Mouse (Mus musculus) hindbrain, embryonic 15.5 days (tissue): Measurements from ENCODE around the gene Fgf4. TPM values are rescaled to one million over a fixed set of nuclear protein-coding genes. Genes with fewer than 3 reads are reported as not detected.

Source experiments
- ATAC-seq: fragments of 200-750 bp; cut with Nextera tagmentation; 2 replicates; pipeline ENCODE4 v1.8.0; 2017; ENCODE audit warnings: low read depth, moderate number of reproducible peaks, moderate TSS enrichment; ENCODE audit not compliant: low FRiP score
- H3K27ac ChIP-seq: fragments of 300-500 bp; sonication (generic); replicated peaks from 2 replicates; pipeline ENCODE4 v1.5.1; 2015; ENCODE audit warnings: mild to moderate bottlenecking, inconsistent platforms
- H3K27me3 ChIP-seq: fragments of 300-500 bp; sonication (generic); 2 replicates; pipeline ENCODE4 v1.6.1; 2015; ENCODE audit warnings: control low read depth, inconsistent platforms
- H3K36me3 ChIP-seq: fragments of 300-500 bp; sonication (generic); 2 replicates; pipeline ENCODE4 v1.6.1; 2015; ENCODE audit warnings: control low read depth, inconsistent platforms
- H3K4me1 ChIP-seq: fragments of 300-500 bp; sonication (generic); replicated peaks from 2 replicates; pipeline ENCODE4 v1.6.1; 2015; ENCODE audit warnings: control low read depth, inconsistent platforms
- H3K4me2 ChIP-seq: fragments of 300-500 bp; sonication (generic); 2 replicates; pipeline ENCODE4 v1.6.1; 2015; ENCODE audit warnings: moderate library complexity, mild to moderate bottlenecking, inconsistent platforms
- H3K4me3 ChIP-seq: fragments of 300-500 bp; sonication (generic); 2 replicates; pipeline ENCODE4 v1.5.1; 2015; ENCODE audit warnings: mild to moderate bottlenecking, inconsistent platforms
- H3K9ac ChIP-seq: fragments of 300-500 bp; sonication (generic); 2 replicates; pipeline ENCODE4 v1.6.1; 2015; ENCODE audit warnings: inconsistent platforms
- H3K9me3 ChIP-seq: fragments of 300-500 bp; sonication (generic); 2 replicates; pipeline ENCODE4 v1.6.1; 2016; ENCODE audit warnings: control low read depth, inconsistent platforms
- whole genome bisulfite sequencing: fragments of 180-500 bp; shearing (Covaris S2); methylation state at CpG from one replicate; pipeline ENCODE4 v1.1.7; 2015; 5-methylcytosine and 5-hydroxymethylcytosine counted together
- polyA plus RNA-seq: library from polyadenylated mRNA; unstranded; fragments of >200 nt; fragmentation: Nextera tagmentation; extraction: Ambion mirVana; gene quantifications from 2 replicates; pipeline ENCODE4 v1.2.1, GENCODE M21; 2015

Gene Fgf4
- not detected in 2 replicates for polyA plus RNA-seq

DNA sequence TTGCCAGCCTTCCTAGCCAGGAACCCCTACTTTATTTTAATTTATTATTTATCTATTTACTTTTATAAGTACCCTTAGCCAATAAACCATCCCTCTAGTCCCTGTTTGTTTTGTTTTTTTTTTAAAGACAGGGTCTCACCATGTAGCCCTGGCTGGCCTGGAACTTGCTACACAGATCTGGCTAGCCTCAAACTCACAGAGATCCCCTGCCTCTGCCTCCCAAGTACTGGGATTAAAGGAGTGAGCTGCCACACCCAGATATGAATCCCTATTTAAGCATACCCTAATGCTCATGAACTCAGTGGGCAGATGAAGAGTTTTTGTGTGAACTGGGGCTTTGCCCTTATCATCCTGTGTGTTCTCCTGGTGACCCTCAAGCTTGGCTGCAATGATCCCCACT, at the start of gene Fgf4:
TSS of gene Fgf4 (plus strand) at position 301 of the 400 bp plus-strand sequence.
- H3K36me3 ChIP-seq: no peaks in the 10 kb centered on the region
- no peak within 1 kb of the TSS for H3K9ac ChIP-seq
- H3K4me2 ChIP-seq: no peak within 1 kb of the TSS
- H3K9me3 ChIP-seq: no peaks in the 10 kb centered on the region
- H3K27me3 ChIP-seq: no peaks in the 10 kb centered on the region
- no peaks in the 10 kb centered on the region for H3K4me1 ChIP-seq
- ATAC-seq: no peak
- H3K4me3 ChIP-seq: no peak within 1 kb of the TSS
- no peak within 1 kb of the TSS for H3K27ac ChIP-seq

DNA sequence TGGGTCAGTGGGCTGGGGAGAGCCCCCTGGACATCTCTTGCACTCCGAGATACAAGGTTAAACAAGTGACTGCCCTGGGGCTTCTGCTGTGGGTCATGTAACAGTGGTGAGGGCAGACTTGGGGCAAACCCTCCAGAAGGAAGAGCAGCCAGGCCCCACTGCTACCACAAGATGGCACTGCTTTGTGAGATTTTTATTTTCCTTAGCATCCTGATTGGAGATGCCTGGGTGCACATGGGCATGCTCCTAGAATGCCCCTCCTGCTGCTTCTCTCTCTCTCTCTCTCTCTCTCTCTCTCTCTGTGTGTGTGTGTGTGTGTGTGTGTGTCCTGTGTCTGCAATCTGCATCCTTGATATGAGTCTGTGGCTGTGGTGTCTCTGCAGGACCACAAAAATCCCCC, 48.7 kb upstream of the Fgf4 start:
- Histone ChIP-seq H3K4me2 (no peak overlapping the region), H3K4me1 (peaks cover 3% of the 10 kb centered on the region; the same call in 1 of the 2 replicates), H3K27ac (no peak overlapping the region), H3K27me3 (no peaks in the 10 kb centered on the region), H3K4me3 (no peak overlapping the region), H3K9ac (no peak overlapping the region), H3K36me3 (no peaks in the 10 kb centered on the region), H3K9me3 (no peaks in the 10 kb centered on the region)
- peak; percentile 52; the same call in 1 of the 2 replicates for ATAC-seq
- 26% methylated on average over 1 of the region's 1 CpGs for WGBS

DNA sequence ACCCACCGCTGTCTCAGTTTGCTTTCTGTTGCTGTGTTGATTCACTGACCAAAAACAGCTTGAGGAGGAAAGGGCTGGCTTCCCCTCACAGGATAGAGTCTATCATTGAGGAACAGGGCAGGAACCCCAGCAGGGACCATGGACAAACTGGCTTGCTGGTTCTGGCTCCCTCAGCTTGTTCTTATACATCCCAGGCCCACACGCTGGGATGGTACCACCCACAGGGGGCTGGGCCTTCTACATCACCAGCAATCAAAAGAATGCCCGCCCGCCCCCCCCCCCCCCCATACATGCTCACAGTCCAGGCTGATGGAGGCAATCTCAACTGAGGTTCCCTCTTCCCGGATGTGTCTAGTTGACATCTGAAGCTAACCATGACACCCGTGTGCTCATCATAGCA, 40.1 kb upstream of the Fgf4 start:
- no peak overlapping the region for H3K4me3 ChIP-seq
- H3K27ac ChIP-seq: no peak overlapping the region
- no peak for ATAC-seq
- 75% methylated on average over 6 of the region's 6 CpGs for WGBS
- no peaks in the 10 kb centered on the region for H3K36me3 ChIP-seq
- H3K27me3 ChIP-seq: no peaks in the 10 kb centered on the region
- no peak overlapping the region for H3K9ac ChIP-seq
- H3K4me2 ChIP-seq: no peak overlapping the region
- H3K9me3 ChIP-seq: no peaks in the 10 kb centered on the region
- no peaks in the 10 kb centered on the region for H3K4me1 ChIP-seq

DNA sequence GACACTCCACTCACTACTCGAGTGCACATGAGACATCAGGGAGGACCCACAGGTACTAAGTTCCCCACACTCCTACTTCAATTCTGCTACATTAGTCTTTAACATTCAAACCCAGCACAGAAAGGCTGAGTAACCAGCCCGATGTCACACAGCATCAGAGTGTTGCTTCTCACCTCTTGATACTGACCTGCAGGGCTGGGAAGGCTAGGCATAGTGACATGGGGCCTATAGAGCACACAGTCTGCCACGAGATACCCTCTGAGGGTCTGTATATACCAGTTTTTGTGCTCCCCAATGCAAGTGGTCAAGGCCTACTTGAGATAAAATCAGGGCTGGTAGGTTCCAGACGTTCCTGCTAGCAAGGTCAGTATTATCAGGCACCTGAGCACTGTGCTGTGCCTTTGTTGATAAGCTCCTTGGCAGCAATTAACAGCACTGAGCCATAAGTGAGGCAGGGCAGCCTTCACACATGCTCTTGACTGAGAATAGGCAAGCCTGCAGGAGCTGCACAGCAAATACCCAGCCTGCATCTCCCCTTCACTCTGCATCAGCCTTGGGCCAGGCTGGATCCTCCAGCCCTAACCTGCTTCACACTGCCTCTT, 39.1 kb upstream of the Fgf4 start:
- Histone ChIP-seq H3K27ac (no peak overlapping the region), H3K9me3 (no peaks in the 10 kb centered on the region), H3K27me3 (no peaks in the 10 kb centered on the region), H3K9ac (no peak overlapping the region), H3K4me3 (no peak overlapping the region), H3K36me3 (no peaks in the 10 kb centered on the region), H3K4me2 (no peak overlapping the region), H3K4me1 (no peaks in the 10 kb centered on the region)
- WGBS: 81% methylated on average over 4 of the region's 4 CpGs
- no peak for ATAC-seq

DNA sequence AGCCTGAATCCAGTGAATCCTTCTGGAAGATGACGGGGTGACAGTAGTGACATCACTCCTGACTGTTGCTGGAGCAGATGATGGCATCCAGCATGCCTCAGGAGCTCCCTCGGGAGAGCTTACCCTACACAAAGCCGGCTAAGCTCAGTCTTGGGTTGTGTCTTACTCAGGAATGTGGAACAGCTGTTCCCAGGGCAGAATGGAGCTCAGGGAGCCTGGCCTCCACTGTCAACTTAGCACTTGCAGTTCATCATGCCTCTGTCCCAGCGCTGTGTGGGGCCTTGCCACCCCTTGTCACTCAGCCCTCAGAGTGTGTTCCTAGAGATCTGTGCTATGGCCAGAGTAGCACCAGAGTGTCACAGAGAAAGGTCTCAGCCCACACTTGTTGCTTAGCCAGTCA, 35.6 kb upstream of the Fgf4 start:
- no peaks in the 10 kb centered on the region for H3K27me3 ChIP-seq
- H3K36me3 ChIP-seq: no peaks in the 10 kb centered on the region
- 42% methylated on average over 4 of the region's 4 CpGs for WGBS
- H3K4me2 ChIP-seq: no peak overlapping the region
- no peak overlapping the region for H3K27ac ChIP-seq
- no peak overlapping the region for H3K9ac ChIP-seq
- ATAC-seq: no peak
- no peak overlapping the region for H3K4me3 ChIP-seq
- no peaks in the 10 kb centered on the region for H3K9me3 ChIP-seq
- no peaks in the 10 kb centered on the region for H3K4me1 ChIP-seq

DNA sequence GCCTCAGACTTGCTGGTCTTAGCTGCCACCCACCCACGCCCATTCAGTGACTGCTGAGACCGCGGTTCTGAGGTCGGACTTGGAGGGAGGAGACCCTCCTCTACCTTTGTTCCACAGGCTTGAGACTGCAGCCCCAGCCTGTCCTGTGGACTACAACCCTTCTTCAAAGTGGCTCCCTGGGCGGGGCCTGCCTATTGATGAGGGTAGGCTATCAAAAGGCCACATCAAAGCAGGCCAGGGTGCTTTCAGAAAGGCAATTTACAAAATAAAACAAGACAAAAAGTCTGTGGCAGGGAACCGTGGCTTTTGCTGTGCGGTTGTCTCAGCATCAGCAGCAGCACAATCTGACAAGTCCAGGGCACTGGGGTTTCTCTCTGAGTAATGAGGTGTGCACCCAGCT, 25.3 kb upstream of the Fgf4 start:
- Histone ChIP-seq H3K4me3 (no peak overlapping the region), H3K4me1 (no peaks in the 10 kb centered on the region), H3K36me3 (no peaks in the 10 kb centered on the region), H3K9me3 (peaks cover 2% of the 10 kb centered on the region; the same call in 1 of the 2 replicates), H3K9ac (no peak overlapping the region), H3K4me2 (no peak overlapping the region), H3K27me3 (no peaks in the 10 kb centered on the region), H3K27ac (no peak overlapping the region)
- WGBS: 19% methylated on average over 7 of the region's 7 CpGs
- no peak for ATAC-seq

DNA sequence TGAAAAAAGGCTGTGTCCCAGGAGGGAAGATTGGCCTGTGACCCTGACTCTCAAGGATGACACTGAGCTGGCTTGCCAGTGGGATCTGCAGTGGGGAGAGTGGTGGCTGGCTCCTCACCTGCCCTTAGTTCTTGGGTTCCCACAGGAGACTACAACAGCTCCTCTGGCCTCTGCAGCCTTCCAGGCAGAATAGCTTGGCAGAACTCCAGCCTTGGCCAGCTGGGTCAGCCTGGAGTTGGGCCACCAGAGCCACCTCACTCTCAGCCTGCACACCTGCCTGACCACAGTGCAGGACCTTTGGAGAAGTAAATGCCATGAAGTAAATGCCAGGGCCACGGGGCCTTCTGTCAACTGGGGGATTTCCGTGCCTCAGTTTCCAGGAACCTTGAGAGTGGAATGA, 23.2 kb upstream of the Fgf4 start:
- no peaks in the 10 kb centered on the region for H3K27me3 ChIP-seq
- WGBS: 98% methylated on average over 2 of the region's 2 CpGs

DNA sequence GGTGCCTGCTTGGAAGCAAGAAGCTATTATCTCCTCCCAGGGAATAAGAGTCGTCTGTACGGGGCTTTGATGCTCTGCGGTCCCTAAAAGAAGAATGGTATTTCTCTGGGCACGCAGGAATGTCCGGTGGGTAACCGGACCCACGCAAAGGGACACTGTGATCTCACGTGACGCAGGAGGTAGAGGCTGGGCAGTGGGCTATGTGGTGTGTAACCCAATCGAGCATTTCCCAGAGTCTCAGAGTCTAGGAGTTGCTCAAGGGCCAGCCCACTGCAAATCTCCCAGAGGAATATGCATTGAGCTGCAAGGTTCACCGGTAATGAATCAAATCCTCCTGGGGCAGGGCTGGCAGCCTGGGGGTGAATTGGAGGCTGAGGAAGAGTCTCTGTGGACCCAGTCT, 18.8 kb upstream of the Fgf4 start:
- H3K27ac ChIP-seq: no peak overlapping the region
- no peaks in the 10 kb centered on the region for H3K36me3 ChIP-seq
- no peak for ATAC-seq
- H3K9ac ChIP-seq: no peak overlapping the region
- 22% methylated on average over 11 of the region's 11 CpGs for WGBS
- H3K27me3 ChIP-seq: 0 out of 2 replicates have a peak, but pooled peaks cover 6% of the 10 kb centered on the region
- no peak overlapping the region for H3K4me3 ChIP-seq
- no peaks in the 10 kb centered on the region for H3K9me3 ChIP-seq
- no peaks in the 10 kb centered on the region for H3K4me1 ChIP-seq
- H3K4me2 ChIP-seq: no peak overlapping the region

More for the DNA sequence above, 23.2 kb upstream of the Fgf4 start:
- Histone ChIP-seq H3K27ac (no peak overlapping the region), H3K4me3 (no peak overlapping the region), H3K4me1 (no peaks in the 10 kb centered on the region), H3K9ac (no peak overlapping the region), H3K9me3 (no peaks in the 10 kb centered on the region), H3K36me3 (no peaks in the 10 kb centered on the region), H3K4me2 (no peak overlapping the region)
- no peak for ATAC-seq

DNA sequence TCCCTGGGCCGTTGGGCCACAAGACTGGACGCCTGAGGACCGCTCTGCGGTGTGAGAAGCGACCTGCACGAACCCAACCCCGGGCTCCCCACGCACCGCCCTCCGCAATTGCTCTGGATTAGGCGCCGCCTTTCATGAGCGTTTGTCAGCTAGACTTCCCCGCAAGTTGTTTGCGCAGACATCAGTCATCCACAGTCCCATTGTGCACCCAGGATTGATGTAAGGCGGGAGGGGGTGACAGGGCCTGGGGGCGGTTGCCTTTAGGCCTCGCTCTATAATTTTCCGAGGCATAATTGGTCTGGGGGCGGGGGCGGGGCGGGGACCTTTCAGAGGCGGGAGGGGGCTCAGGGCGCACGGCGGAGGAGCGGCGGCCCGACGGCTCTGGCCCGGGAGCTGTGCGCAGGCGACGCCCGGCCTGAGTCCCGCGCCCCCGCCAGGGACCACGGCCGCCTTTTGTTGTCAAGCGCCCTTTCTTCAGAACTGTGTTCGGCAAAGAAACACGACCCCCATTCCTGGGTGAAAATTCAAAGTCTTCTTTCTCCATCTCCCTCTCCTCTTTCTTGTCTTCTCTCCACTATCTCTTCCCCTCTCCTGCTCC, 9.2 kb upstream of the Fgf4 start, which contains the start of gene Fgf3:
TSS of gene Fgf3 (plus strand) at position 193 of the 598 bp plus-strand sequence.
- 0 out of 2 replicates have a peak, but pooled peaks have one; percentile 23 for ATAC-seq
- H3K27me3 ChIP-seq: peaks cover 67% of the 10 kb centered on the region

DNA sequence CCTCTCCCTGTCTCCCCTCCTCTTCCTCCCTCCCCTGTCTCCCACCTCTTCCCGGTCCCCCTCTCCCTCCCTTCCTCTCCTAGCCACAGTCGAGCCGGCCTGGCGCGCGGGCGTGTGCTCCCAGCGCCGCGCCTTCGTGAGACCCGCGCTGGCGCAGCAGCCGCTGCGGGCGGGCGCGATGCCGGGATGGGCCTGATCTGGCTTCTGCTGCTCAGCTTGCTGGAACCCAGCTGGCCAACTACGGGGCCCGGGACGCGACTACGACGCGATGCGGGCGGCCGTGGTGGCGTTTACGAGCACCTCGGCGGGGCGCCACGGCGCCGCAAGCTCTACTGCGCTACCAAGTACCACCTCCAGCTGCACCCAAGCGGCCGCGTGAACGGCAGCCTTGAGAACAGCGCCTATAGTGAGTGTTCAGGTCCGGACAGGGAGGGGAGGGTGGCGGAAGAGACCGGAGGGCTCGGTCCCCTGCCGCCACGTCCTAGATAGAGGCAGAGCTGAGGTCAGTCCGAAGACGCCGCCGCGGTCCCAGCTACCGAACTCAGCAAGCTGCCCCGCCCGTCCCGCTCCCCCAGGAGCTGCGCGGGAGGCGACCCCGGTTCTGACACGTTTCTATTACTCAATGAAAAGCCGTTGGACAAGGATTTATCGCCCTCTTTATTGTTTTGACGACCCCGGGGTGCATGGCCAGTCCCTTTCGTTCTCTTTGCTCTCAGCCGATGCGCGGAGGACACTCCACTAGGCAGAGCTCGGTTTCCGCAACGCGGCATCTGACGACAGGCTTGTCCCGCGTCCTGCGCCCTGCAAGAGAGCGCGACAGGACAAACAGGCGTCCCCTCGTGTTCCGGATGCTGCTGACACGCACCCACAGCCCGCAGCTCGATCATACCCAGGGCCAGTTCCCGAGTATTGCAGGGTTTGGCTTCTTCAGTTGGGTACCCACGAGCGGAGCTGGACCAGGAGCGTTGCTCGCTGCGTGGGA, 8.4 kb upstream of the Fgf4 start:
- Histone ChIP-seq H3K27me3 (peaks cover 67% of the 10 kb centered on the region), H3K4me1 (peaks cover 21% of the 10 kb centered on the region), H3K27ac (peak overlapping the region; percentile 25; the same call in 1 of the 2 replicates)

More for the DNA sequence above, 9.2 kb upstream of the Fgf4 start, which contains the start of gene Fgf3:
- under 1% methylated on average over 43 of the region's 43 CpGs for WGBS
- Histone ChIP-seq H3K4me1 (peaks cover 21% of the 10 kb centered on the region), H3K36me3 (no peaks in the 10 kb centered on the region), H3K4me3 (peak within 1 kb of the TSS; percentile 48), H3K9me3 (no peaks in the 10 kb centered on the region), H3K4me2 (peak within 1 kb of the TSS; percentile 80), H3K9ac (peak within 1 kb of the TSS; percentile 43), H3K27ac (peak within 1 kb of the TSS; percentile 25)

DNA sequence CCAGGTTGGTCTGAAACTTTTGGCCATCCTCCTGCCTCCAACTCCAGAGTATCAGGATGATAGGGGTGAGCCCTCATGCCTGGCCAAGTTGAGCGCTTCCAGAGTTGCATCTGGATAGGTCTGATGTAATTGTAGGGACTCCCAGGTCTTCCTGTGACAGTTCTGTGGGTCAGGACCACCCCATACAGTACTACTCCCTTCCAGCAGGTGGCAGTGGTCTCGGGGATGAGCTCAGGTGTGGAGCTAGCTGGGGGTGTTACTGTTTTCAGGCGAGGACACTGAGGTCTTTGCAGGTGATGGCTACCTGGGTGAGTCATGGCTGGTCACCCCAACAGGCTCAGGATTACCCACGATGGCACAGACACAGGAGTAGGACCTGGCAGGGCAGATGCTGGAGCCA, 1.0 kb upstream of the Fgf4 start:
- WGBS: 22% methylated on average over 4 of the region's 4 CpGs
- no peak overlapping the region for H3K4me2 ChIP-seq
- H3K9me3 ChIP-seq: no peaks in the 10 kb centered on the region
- no peaks in the 10 kb centered on the region for H3K36me3 ChIP-seq
- no peak overlapping the region for H3K9ac ChIP-seq
- H3K4me1 ChIP-seq: no peaks in the 10 kb centered on the region
- H3K27me3 ChIP-seq: peaks cover 7% of the 10 kb centered on the region
- no peak overlapping the region for H3K27ac ChIP-seq
- ATAC-seq: no peak
- H3K4me3 ChIP-seq: no peak overlapping the region

More for the DNA sequence above, 8.4 kb upstream of the Fgf4 start:
- Histone ChIP-seq H3K9me3 (no peaks in the 10 kb centered on the region), H3K9ac (peak overlapping the region; percentile 43), H3K4me3 (peak overlapping the region; percentile 48), H3K4me2 (peak overlapping the region; percentile 80), H3K36me3 (no peaks in the 10 kb centered on the region)
- ATAC-seq: peak; percentile 58
- under 1% methylated on average over 94 of the region's 94 CpGs for WGBS

DNA sequence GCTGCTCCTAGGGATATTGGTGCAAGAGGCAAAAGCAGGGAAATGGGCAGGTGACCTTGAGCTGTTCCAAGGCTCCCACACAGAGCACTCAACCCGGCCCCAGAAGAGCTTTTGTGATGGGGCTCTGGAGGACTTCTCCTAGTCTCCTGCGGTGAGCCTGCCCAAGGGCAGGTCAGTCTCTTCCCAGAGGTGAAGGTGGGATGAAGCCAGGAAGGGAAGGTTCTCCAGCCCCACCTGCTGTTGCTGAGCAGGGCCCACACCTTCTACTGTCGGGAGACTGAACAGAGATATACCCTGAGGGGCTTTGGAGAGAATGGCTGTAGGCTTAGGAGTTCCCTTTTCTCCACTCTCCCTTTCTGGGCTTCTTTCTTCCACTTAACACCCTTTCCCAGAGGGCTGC, 4.2 kb downstream of the Fgf4 start:
- no peak overlapping the region for H3K4me2 ChIP-seq
- H3K27ac ChIP-seq: no peak overlapping the region
- H3K27me3 ChIP-seq: no peaks in the 10 kb centered on the region
- H3K9me3 ChIP-seq: no peaks in the 10 kb centered on the region
- no peak for ATAC-seq
- H3K9ac ChIP-seq: no peak overlapping the region
- H3K4me1 ChIP-seq: no peaks in the 10 kb centered on the region
- no peak overlapping the region for H3K4me3 ChIP-seq
- H3K36me3 ChIP-seq: no peaks in the 10 kb centered on the region
- 54% methylated on average over 3 of the region's 3 CpGs for WGBS
